Mouse (Mus musculus) lung, embryonic 15.5 days (tissue): ENCODE measurements around the gene Adamts12. TPM values are rescaled to one million over a fixed set of nuclear protein-coding genes. Genes with fewer than 3 reads are reported as not detected.

Experiments used
- ATAC-seq: fragments of 200-750 bp; cut with Nextera tagmentation; 2 replicates; pipeline ENCODE4 v1.8.0; 2017; ENCODE audit warnings: moderate number of reproducible peaks, borderline replicate concordance; ENCODE audit not compliant: low FRiP score, low TSS enrichment; ENCODE audit errors: extremely low read depth
- H3K27ac ChIP-seq: fragments of 300-500 bp; sonication (generic); 2 replicates; pipeline ENCODE4 v1.5.1; 2015; ENCODE audit warnings: moderate library complexity, mild to moderate bottlenecking, inconsistent platforms
- H3K27me3 ChIP-seq: fragments of 300-500 bp; sonication (generic); 2 replicates; pipeline ENCODE4 v1.6.1; 2015; ENCODE audit warnings: inconsistent platforms
- H3K36me3 ChIP-seq: fragments of 300-500 bp; sonication (generic); 2 replicates; pipeline ENCODE4 v1.6.1; 2015; ENCODE audit warnings: inconsistent platforms
- H3K4me1 ChIP-seq: fragments of 300-500 bp; sonication (generic); 2 replicates; pipeline ENCODE4 v1.6.1; 2015; ENCODE audit warnings: inconsistent platforms
- H3K4me2 ChIP-seq: fragments of 300-500 bp; sonication (generic); 2 replicates; pipeline ENCODE4 v1.6.1; 2015; ENCODE audit warnings: inconsistent platforms, mild to moderate bottlenecking, moderate library complexity
- H3K4me3 ChIP-seq: fragments of 300-500 bp; sonication (generic); 2 replicates; pipeline ENCODE4 v1.5.1; 2015; ENCODE audit warnings: mild to moderate bottlenecking, inconsistent platforms
- H3K9ac ChIP-seq: fragments of 300-500 bp; sonication (generic); 2 replicates; pipeline ENCODE4 v1.6.1; 2015; ENCODE audit warnings: inconsistent platforms
- H3K9me3 ChIP-seq: fragments of 300-500 bp; sonication (generic); 2 replicates; pipeline ENCODE4 v1.6.1; 2016; ENCODE audit warnings: inconsistent platforms
- WGBS: fragments of 180-500 bp; shearing (Covaris S2); methylation state at CpG from one replicate; pipeline ENCODE4 v1.1.7; 2015; 5-methylcytosine and 5-hydroxymethylcytosine counted together
- polyA plus RNA-seq: library from polyadenylated mRNA; unstranded; fragments of >200 nt; fragmentation: Nextera tagmentation; extraction: Ambion mirVana; gene quantifications from 2 replicates; pipeline ENCODE4 v1.2.1, GENCODE M21; 2015

The Adamts12 gene
- polyA plus RNA-seq, 1 experiment from 2014 or later, result 4.1 TPM

DNA sequence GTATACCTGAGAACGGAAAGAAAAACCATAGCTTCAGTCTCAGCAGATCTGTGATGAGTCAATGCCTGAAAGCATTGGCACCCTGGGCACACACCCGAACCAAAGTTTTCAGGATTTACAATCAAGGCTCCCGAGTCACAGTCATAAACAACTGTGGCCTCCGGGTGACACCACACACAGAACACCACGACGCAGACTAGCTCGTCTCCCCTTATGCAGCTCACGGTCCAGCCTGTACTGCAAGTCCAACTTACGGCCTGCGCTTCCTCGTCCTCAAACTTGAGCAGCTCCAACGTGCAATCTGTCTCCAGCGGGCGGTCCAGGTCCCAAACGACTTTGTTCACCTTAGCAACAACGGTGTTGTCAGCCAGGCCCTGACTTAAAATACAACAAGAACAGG, 328.3 kb downstream of the Adamts12 start:
- peaks cover 79% of the 10 kb centered on the region for H3K36me3 ChIP-seq
- H3K4me3 ChIP-seq, result no peak overlapping the region

DNA sequence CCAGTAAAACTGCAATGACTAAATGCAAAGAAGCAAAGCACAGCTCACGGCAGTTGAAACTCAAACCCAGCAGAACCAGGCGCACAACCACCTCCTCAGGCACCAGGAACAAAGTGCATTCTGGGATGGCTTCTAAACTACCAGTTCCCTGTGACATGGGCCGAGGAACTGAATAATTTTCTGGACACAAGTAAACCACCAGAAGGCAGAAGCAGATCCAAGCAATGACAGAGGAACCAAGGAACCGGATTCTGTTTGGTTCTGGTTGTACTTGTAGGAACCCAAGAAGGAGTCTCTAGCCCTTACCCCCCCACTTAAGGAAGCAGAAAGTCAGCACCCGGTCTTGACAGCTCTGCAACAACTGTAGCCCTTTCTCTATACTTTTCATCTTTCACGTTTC, 331.8 kb downstream of the Adamts12 start:
- WGBS, result 87% methylated on average over 6 of the region's 6 CpGs
- H3K4me2 ChIP-seq, result no peak overlapping the region
- no peak overlapping the region for H3K4me3 ChIP-seq
- H3K9ac ChIP-seq, result no peak overlapping the region
- no peaks in the 10 kb centered on the region for H3K27me3 ChIP-seq
- peaks cover 43% of the 10 kb centered on the region for H3K36me3 ChIP-seq
- ATAC-seq, result no peak
- peaks cover 16% of the 10 kb centered on the region for H3K4me1 ChIP-seq
- no peak overlapping the region for H3K27ac ChIP-seq
- no peaks in the 10 kb centered on the region for H3K9me3 ChIP-seq

More for the DNA sequence above, 328.3 kb downstream of the Adamts12 start:
- 93% methylated on average over 16 of the region's 16 CpGs for WGBS
- ATAC-seq, result no peak
- 0 out of 2 replicates have a peak, but pooled peaks cover 5% of the 10 kb centered on the region for H3K4me1 ChIP-seq
- H3K4me2 ChIP-seq, result no peak overlapping the region
- H3K9ac ChIP-seq, result no peak overlapping the region
- H3K9me3 ChIP-seq, result no peaks in the 10 kb centered on the region
- no peaks in the 10 kb centered on the region for H3K27me3 ChIP-seq
- H3K27ac ChIP-seq, result no peak overlapping the region

Other genes with a start within 250 kb of the Adamts12 start
- gene C1qtnf3, start 112.5 kb upstream of the Adamts12 start, polyA plus RNA-seq, result 2.0 and 3.0 TPM in 2 replicates
- 13.3 and 14.9 TPM in 2 replicates for gene Amacr, start 83.0 kb upstream of the Adamts12 start, polyA plus RNA-seq
- not detected in 2 replicates for gene Slc45a2, start 64.1 kb upstream of the Adamts12 start, polyA plus RNA-seq
- gene Rxfp3, start 26.8 kb upstream of the Adamts12 start, polyA plus RNA-seq, result 0.04 and 0.05 TPM in 2 replicates